Mouse (Mus musculus) cerebellum, postnatal 14 days (tissue): Measurements from ENCODE around the gene Khdrbs1.

ENCODE experiments used
- DNase-seq, 2 experiments: peaks; one replicate each; pipeline ENCODE4 v3.0.0; 2021; ENCODE audit warnings: mixed read lengths in 2 of 2

Gene Khdrbs1

GRCm38 (mm10) chr4:129672083-129672877, 69.8 kb downstream of the Khdrbs1 start, which contains the start of gene Kpna6:
Gene Kpna6, minus strand, starts transcription at chr4:129672767.
- peak; percentile 92 to 93 for DNase-seq

GRCm38 (mm10) chr4:129671491-129672082, 70.5 kb downstream of the Khdrbs1 start:
- DNase-seq = peak; percentile 59 to 63

GRCm38 (mm10) chr4:129662255-129662813, 79.8 kb downstream of the Khdrbs1 start:
- no peak for DNase-seq

GRCm38 (mm10) chr4:129661584-129661983, 80.5 kb downstream of the Khdrbs1 start:
- no peak for DNase-seq

- no peak for DNase-seq
Measured at GRCm38 (mm10) chr4:129654770-129655169, 87.3 kb downstream of the Khdrbs1 start.
